Mouse (Mus musculus) lung, embryonic 15.5 days (tissue): ENCODE measurements around the gene Cdk5rap2. TPM values are rescaled to one million over a fixed set of nuclear protein-coding genes. Genes with fewer than 3 reads are reported as not detected.

Source experiments
- ATAC-seq: fragments of 200-750 bp; cut with Nextera tagmentation; 2 replicates; pipeline ENCODE4 v1.8.0; 2017; ENCODE audit warnings: moderate number of reproducible peaks, borderline replicate concordance; ENCODE audit not compliant: low FRiP score, low TSS enrichment; ENCODE audit errors: extremely low read depth
- H3K27ac ChIP-seq: fragments of 300-500 bp; sonication (generic); 2 replicates; pipeline ENCODE4 v1.5.1; 2015; ENCODE audit warnings: moderate library complexity, mild to moderate bottlenecking, inconsistent platforms
- H3K27me3 ChIP-seq: fragments of 300-500 bp; sonication (generic); 2 replicates; pipeline ENCODE4 v1.6.1; 2015; ENCODE audit warnings: inconsistent platforms
- H3K36me3 ChIP-seq: fragments of 300-500 bp; sonication (generic); 2 replicates; pipeline ENCODE4 v1.6.1; 2015; ENCODE audit warnings: inconsistent platforms
- H3K4me1 ChIP-seq: fragments of 300-500 bp; sonication (generic); 2 replicates; pipeline ENCODE4 v1.6.1; 2015; ENCODE audit warnings: inconsistent platforms
- H3K4me2 ChIP-seq: fragments of 300-500 bp; sonication (generic); 2 replicates; pipeline ENCODE4 v1.6.1; 2015; ENCODE audit warnings: inconsistent platforms, mild to moderate bottlenecking, moderate library complexity
- H3K4me3 ChIP-seq: fragments of 300-500 bp; sonication (generic); 2 replicates; pipeline ENCODE4 v1.5.1; 2015; ENCODE audit warnings: mild to moderate bottlenecking, inconsistent platforms
- H3K9ac ChIP-seq: fragments of 300-500 bp; sonication (generic); 2 replicates; pipeline ENCODE4 v1.6.1; 2015; ENCODE audit warnings: inconsistent platforms
- H3K9me3 ChIP-seq: fragments of 300-500 bp; sonication (generic); 2 replicates; pipeline ENCODE4 v1.6.1; 2016; ENCODE audit warnings: inconsistent platforms
- WGBS: fragments of 180-500 bp; shearing (Covaris S2); methylation state at CpG from one replicate; pipeline ENCODE4 v1.1.7; 2015; 5-methylcytosine and 5-hydroxymethylcytosine counted together
- polyA plus RNA-seq: library from polyadenylated mRNA; unstranded; fragments of >200 nt; fragmentation: Nextera tagmentation; extraction: Ambion mirVana; gene quantifications from 2 replicates; pipeline ENCODE4 v1.2.1, GENCODE M21; 2015

Gene Cdk5rap2
- polyA plus RNA-seq, 1 experiment from 2014 or later: 18.8 TPM

DNA sequence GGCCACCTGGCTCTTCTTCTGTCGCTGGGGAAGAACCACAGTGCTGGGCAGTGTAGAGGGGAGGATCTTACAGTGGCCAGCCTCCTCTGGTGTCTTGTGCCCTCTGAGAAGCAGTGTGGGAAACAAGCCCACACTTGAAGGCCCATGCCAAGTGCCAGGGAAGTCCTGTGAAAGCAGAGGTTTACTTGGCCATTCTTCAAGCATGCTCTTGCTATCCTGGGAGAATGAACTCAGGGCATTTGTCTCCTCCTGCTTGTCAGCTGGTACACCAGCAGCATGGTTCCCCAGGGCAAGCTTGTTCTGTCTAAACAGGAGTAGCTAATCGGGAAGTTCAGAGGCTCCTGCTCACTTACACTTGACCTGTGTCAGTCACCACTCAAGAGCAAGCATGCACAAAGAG is 185.7 kb downstream of the Cdk5rap2 start:
- no peak overlapping the region for H3K27ac ChIP-seq
- 69% methylated on average over 2 of the region's 2 CpGs for WGBS
- no peak for ATAC-seq
- H3K27me3 ChIP-seq: no peaks in the 10 kb centered on the region
- H3K4me3 ChIP-seq: no peak overlapping the region
- H3K4me1 ChIP-seq: peaks cover 8% of the 10 kb centered on the region; the same call in 1 of the 2 replicates
- no peak overlapping the region for H3K9ac ChIP-seq
- H3K9me3 ChIP-seq: no peaks in the 10 kb centered on the region
- peaks cover 27% of the 10 kb centered on the region for H3K36me3 ChIP-seq
- H3K4me2 ChIP-seq: no peak overlapping the region

- no peak overlapping the region for H3K27ac ChIP-seq
These were observed 188.4 kb downstream of the Cdk5rap2 start for GRCm38 (mm10) chr4:70221878-70222277.

GRCm38 (mm10) chr4:70221370-70221769 is 188.9 kb downstream of the Cdk5rap2 start:
- no peak overlapping the region for H3K4me2 ChIP-seq
- H3K9ac ChIP-seq: no peak overlapping the region
- H3K4me1 ChIP-seq: peaks cover 8% of the 10 kb centered on the region; the same call in 1 of the 2 replicates
- H3K27me3 ChIP-seq: no peaks in the 10 kb centered on the region
- H3K36me3 ChIP-seq: peaks cover 16% of the 10 kb centered on the region
- WGBS: 81% methylated on average over 1 of the region's 1 CpGs
- H3K4me3 ChIP-seq: no peak overlapping the region
- ATAC-seq: no peak
- no peak overlapping the region for H3K27ac ChIP-seq
- H3K9me3 ChIP-seq: no peaks in the 10 kb centered on the region

More at GRCm38 (mm10) chr4:70221878-70222277, 188.4 kb downstream of the Cdk5rap2 start:
- Histone ChIP-seq H3K9me3 (no peaks in the 10 kb centered on the region), H3K4me2 (no peak overlapping the region), H3K9ac (no peak overlapping the region), H3K36me3 (peaks cover 19% of the 10 kb centered on the region), H3K4me1 (peaks cover 8% of the 10 kb centered on the region; the same call in 1 of the 2 replicates), H3K27me3 (no peaks in the 10 kb centered on the region), H3K4me3 (no peak overlapping the region)
- ATAC-seq: no peak
- 60% methylated on average over 3 of the region's 3 CpGs for WGBS

DNA sequence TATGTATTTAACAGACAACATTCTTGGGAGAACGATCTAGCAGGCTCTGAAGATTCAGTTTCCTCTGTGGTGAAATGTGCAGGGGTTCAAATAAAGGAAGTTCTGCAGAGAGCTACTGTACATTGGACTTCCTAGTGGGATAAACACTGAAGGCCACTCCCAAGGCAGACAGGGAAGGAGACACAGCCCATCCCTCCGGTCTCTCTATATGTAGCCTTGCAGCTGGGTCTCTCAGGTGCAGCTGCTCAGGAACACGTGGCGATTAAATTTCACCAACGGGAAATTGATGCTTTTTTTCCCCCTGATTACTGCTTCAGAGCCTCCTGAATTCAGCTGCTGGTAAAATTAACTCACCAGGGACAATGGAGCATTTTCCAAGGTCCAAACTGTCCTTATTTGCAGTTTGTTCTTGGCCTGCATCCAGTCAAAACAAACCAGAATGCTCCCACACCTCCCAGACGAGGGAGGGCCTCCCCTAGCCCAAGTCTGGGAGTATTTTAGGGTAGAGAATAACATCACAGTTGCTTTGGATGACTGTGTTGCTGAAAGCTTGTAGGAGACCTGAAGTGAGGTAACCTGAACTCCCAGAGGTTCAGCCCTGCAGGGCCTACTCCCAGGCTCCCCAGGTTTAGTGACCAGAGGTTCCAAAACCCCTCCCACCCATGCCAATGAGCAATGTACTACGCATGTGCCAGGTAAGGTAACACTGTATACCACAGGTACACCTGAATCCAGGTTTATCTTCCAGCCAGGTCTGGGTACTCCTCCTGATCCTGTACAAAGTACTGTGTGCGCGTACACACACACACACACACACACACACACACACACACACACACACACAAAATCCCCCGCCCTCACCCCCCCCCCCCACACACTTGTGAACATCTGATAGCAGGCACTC is 189.7 kb downstream of the Cdk5rap2 start:
- Histone ChIP-seq H3K9ac (no peak overlapping the region), H3K27ac (peak overlapping the region; percentile 26), H3K4me1 (peaks cover 8% of the 10 kb centered on the region; the same call in 1 of the 2 replicates), H3K4me3 (no peak overlapping the region), H3K27me3 (no peaks in the 10 kb centered on the region), H3K9me3 (no peaks in the 10 kb centered on the region), H3K4me2 (no peak overlapping the region), H3K36me3 (peaks cover 16% of the 10 kb centered on the region)
- 0 out of 2 replicates have a peak, but pooled peaks have one; percentile 28 for ATAC-seq
- 55% methylated on average over 10 of the region's 10 CpGs for WGBS

GRCm38 (mm10) chr4:70219776-70220175 is 190.5 kb downstream of the Cdk5rap2 start:
- Histone ChIP-seq H3K27me3 (no peaks in the 10 kb centered on the region), H3K9ac (no peak overlapping the region), H3K4me2 (no peak overlapping the region), H3K36me3 (peaks cover 16% of the 10 kb centered on the region), H3K4me3 (no peak overlapping the region), H3K27ac (0 out of 2 replicates have a peak overlapping the region, but pooled peaks have one; percentile 26), H3K4me1 (peaks cover 8% of the 10 kb centered on the region; the same call in 1 of the 2 replicates), H3K9me3 (no peaks in the 10 kb centered on the region)
- WGBS: 81% methylated on average over 4 of the region's 4 CpGs
- ATAC-seq: no peak

DNA sequence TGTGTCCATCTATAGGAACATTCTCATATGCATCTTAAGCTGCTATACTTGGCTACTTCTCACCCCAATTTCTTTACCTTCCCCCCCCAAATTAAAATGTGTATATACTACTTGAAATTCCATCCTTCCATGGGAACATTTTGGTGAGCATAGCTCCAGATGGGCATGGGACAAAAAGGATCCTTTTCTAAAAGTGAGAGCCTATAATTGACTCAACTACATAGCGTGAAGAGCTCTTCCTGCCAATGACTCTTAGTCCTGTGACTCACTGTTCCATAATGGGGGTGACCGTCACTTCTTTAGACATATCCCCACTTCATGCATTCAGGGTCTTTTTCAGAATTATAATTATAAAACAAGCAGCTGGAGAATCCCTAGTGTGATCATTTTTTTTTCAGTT is 224.3 kb downstream of the Cdk5rap2 start:
- ATAC-seq: no peak
- Histone ChIP-seq H3K9ac (no peak overlapping the region), H3K9me3 (no peaks in the 10 kb centered on the region), H3K36me3 (no peaks in the 10 kb centered on the region), H3K27ac (no peak overlapping the region), H3K27me3 (no peaks in the 10 kb centered on the region), H3K4me1 (no peaks in the 10 kb centered on the region), H3K4me2 (no peak overlapping the region), H3K4me3 (no peak overlapping the region)
- WGBS: 90% methylated on average over 2 of the region's 2 CpGs

Other genes with a start within 250 kb of the Cdk5rap2 start
- 8.4 and 8.9 TPM in 2 replicates for gene Megf9, start 124.6 kb upstream of the Cdk5rap2 start, polyA plus RNA-seq